Mouse (Mus musculus) CH12.LX (cell line): Measurements from ENCODE around the gene Dpf1. TPM values are rescaled to one million over a fixed set of nuclear protein-coding genes. Genes with fewer than 3 reads are reported as not detected.

Experiments
- DNase-seq: peaks from one replicate; pipeline ENCODE4 v3.0.0-alpha.2; 2013; ENCODE audit errors: extremely low read depth
- H3K27ac ChIP-seq: 2 replicates; pipeline ENCODE4 v1.5.1; 2012; ENCODE audit warnings: low read depth, mild to moderate bottlenecking, control low read depth, moderate library complexity; ENCODE audit not compliant: insufficient read depth
- H3K27me3 ChIP-seq: replicated peaks from 2 replicates; pipeline ENCODE3; 2012; ENCODE audit warnings: inconsistent platforms
- H3K36me3 ChIP-seq, 2 experiments: replicated peaks in 1 of 2; 2 replicates each; pipeline versions ENCODE3 to v1.6.1; 2012; ENCODE audit warnings: inconsistent platforms in 1 of 2, low read length in 1 of 2, mild to moderate bottlenecking in 1 of 2, mixed read lengths in 1 of 2, moderate library complexity in 1 of 2; ENCODE audit not compliant: control insufficient read depth in 1 of 2, insufficient read depth in 1 of 2
- H3K4me1 ChIP-seq, 2 experiments: 2 replicates each; pipeline ENCODE4 v1.6.1; 2012; ENCODE audit warnings: inconsistent platforms in 1 of 2, moderate library complexity in 1 of 2; ENCODE audit not compliant: insufficient read depth in 2 of 2, control insufficient read depth in 1 of 2
- H3K4me2 ChIP-seq: 2 replicates; pipeline ENCODE4 v1.6.1; 2012; ENCODE audit warnings: low read depth, mild to moderate bottlenecking, control low read depth; ENCODE audit not compliant: poor library complexity, insufficient read depth, severe bottlenecking
- H3K4me3 ChIP-seq, 3 experiments: fragments of 150-350 bp in 1 of 3; sonication (generic) in 1 of 3; replicated peaks in 1 of 3; 2 replicates each; pipeline versions ENCODE3 to v1.5.1; 2011 to 2012; ENCODE audit warnings: low read depth in 2 of 3, low read length in 2 of 3, mild to moderate bottlenecking in 2 of 3, moderate library complexity in 2 of 3, control low read depth in 1 of 3, improper control_type of control experiment in 1 of 3, inconsistent platforms in 1 of 3, mixed read lengths in 1 of 3; ENCODE audit not compliant: poor library complexity in 1 of 3
- H3K79me2 ChIP-seq: replicated peaks from 2 replicates; pipeline ENCODE4 v1.6.1; 2012; ENCODE audit warnings: mild to moderate bottlenecking, moderate library complexity; ENCODE audit not compliant: control insufficient read depth, poor library complexity, insufficient read depth, severe bottlenecking; ENCODE audit errors: extremely low read depth
- H3K9ac ChIP-seq: 2 replicates; pipeline ENCODE4 v1.6.1; 2012; ENCODE audit warnings: low read depth, mild to moderate bottlenecking, control low read depth, moderate library complexity; ENCODE audit not compliant: insufficient read depth
- H3K9me3 ChIP-seq: replicated peaks from 2 replicates; pipeline ENCODE3; 2012; ENCODE audit warnings: low read length, inconsistent platforms, mixed read lengths
- BHLHE40 ChIP-seq: IDR thresholded peaks from 2 replicates; pipeline ENCODE4 v1.6.1; 2011; ENCODE audit warnings: mild to moderate bottlenecking, low read depth, low read length, improper control_type of control experiment
- CHD1 ChIP-seq: IDR thresholded peaks from 2 replicates; pipeline ENCODE4 v1.6.1; 2012; ENCODE audit warnings: low read depth, low read length, improper control_type of control experiment, inconsistent platforms
- CTCF ChIP-seq, 2 experiments: IDR thresholded peaks in 1 of 2; conservative IDR thresholded peaks in 1 of 2; 2 replicates each; pipeline ENCODE4 v1.5.1; 2011 to 2012; ENCODE audit warnings: low read depth in 2 of 2, low read length in 2 of 2, improper control_type of control experiment in 1 of 2, inconsistent platforms in 1 of 2, mild to moderate bottlenecking in 1 of 2, moderate library complexity in 1 of 2
- ETS1 ChIP-seq: conservative IDR thresholded peaks from 2 replicates; pipeline ENCODE4 v1.6.1; 2012; ENCODE audit warnings: low read depth, mild to moderate bottlenecking, inconsistent platforms, low read length, improper control_type of control experiment, moderate library complexity
- HCFC1 ChIP-seq: IDR thresholded peaks from 2 replicates; pipeline ENCODE4 v1.6.1; 2012; ENCODE audit warnings: low read depth, mild to moderate bottlenecking, inconsistent platforms, low read length, improper control_type of control experiment
- KAT2A ChIP-seq: IDR thresholded peaks from 2 replicates; pipeline ENCODE4 v1.6.1; 2012; ENCODE audit warnings: low read length, improper control_type of control experiment, inconsistent platforms; ENCODE audit not compliant: insufficient replicate concordance
- MAZ ChIP-seq: IDR thresholded peaks from 2 replicates; pipeline ENCODE4 v1.6.1; 2012; ENCODE audit warnings: low read depth, mild to moderate bottlenecking, inconsistent platforms, low read length, improper control_type of control experiment, moderate library complexity
- MEF2A ChIP-seq: IDR thresholded peaks from 2 replicates; pipeline ENCODE4 v1.6.1; 2014; ENCODE audit warnings: low read depth, mild to moderate bottlenecking, inconsistent platforms, low read length, improper control_type of control experiment, borderline replicate concordance
- MXI1 ChIP-seq: IDR thresholded peaks from 2 replicates; pipeline ENCODE4 v1.6.1; 2011; ENCODE audit warnings: mild to moderate bottlenecking, low read depth, low read length, improper control_type of control experiment
- NELFE ChIP-seq: IDR thresholded peaks from 2 replicates; pipeline ENCODE4 v1.6.1; 2011; ENCODE audit warnings: low read depth, low read length, improper control_type of control experiment
- NRF1 ChIP-seq: IDR thresholded peaks from 2 replicates; pipeline ENCODE4 v1.6.1; 2014; ENCODE audit warnings: low read depth, mild to moderate bottlenecking, inconsistent platforms, low read length, improper control_type of control experiment, moderate library complexity
- PAX5 ChIP-seq: IDR thresholded peaks from 2 replicates; pipeline ENCODE4 v1.6.1; 2012; ENCODE audit warnings: low read length, inconsistent platforms, mixed read lengths
- RAD21 ChIP-seq: IDR thresholded peaks from 2 replicates; pipeline ENCODE4 v1.6.1; 2011; ENCODE audit warnings: low read depth, mild to moderate bottlenecking, low read length, improper control_type of control experiment, moderate library complexity
- SIN3A ChIP-seq: IDR thresholded peaks from 2 replicates; pipeline ENCODE4 v1.6.1; 2012; ENCODE audit warnings: low read length, improper control_type of control experiment, inconsistent platforms
- SMC3 ChIP-seq: IDR thresholded peaks from 2 replicates; pipeline ENCODE4 v1.6.1; 2011; ENCODE audit warnings: low read depth, low read length, improper control_type of control experiment
- TCF12 ChIP-seq: IDR thresholded peaks from 2 replicates; pipeline ENCODE4 v1.6.1; 2014; ENCODE audit warnings: low read depth, mild to moderate bottlenecking, inconsistent platforms, low read length, improper control_type of control experiment
- ZMIZ1 ChIP-seq: IDR thresholded peaks from 2 replicates; pipeline ENCODE4 v1.6.1; 2012; ENCODE audit warnings: low read depth, mild to moderate bottlenecking, inconsistent platforms, low read length, improper control_type of control experiment
- dilution Hi-C: fragments of 300-500 bp; cut with MboI; formaldehyde crosslinking; loops from 2 replicates; pipeline ENCODE4 v1.14.3; 2020; ENCODE audit warnings: low sequenced_read_pairs; ENCODE audit not compliant: extremely low pct_unique_long_range_greater_than_20kb, extremely low pct_ligation_motif_present
- in situ Hi-C: fragments of 300-500 bp; cut with MboI; formaldehyde crosslinking; loops from 3 replicates; pipeline ENCODE4 v1.14.3; 2019; ENCODE audit warnings: low sequenced_read_pairs, low pct_ligation_motif_present, low pct_unique_long_range_greater_than_20kb, mixed read lengths
- polyA plus RNA-seq: library from polyadenylated mRNA; unstranded; fragments of >175 nt; gene quantifications from 2 replicates; pipeline ENCODE4 v1.2.1, GENCODE M21; 2012; ENCODE audit warnings: low read depth; ENCODE audit not compliant: insufficient read length
- total RNA-seq, 2 experiments: library from RNA; depleted of rRNA; stranded (reverse); fragments of 300-350 nt in 1 of 2; fragments of >200 nt in 1 of 2; gene quantifications; 2 replicates each; pipeline ENCODE4 v1.2.3; 2012 to 2014

Dpf1 gene
- total and polyA plus RNA-seq, 3 experiments, result 0.38 to 3.0 (median 0.97) TPM

DNA sequence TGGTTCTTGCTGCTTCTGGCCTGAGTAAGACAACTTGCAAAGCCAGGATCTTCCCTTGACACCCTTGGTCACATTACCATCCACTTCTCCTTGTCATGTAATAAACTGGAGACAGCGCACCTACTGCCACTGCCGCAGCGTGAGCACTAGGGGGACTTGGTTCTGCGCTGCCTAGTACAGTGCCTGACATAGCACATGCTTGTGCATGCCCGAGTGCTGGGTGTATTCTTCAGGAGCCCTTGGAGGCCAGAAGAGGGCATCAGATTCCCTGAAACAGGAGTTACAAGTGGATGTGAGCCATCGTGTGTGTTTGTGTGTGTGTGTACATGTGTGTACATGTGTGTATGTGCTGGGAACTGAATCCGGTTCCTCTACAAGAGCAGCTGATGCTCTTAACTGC lies 16.3 kb upstream of the Dpf1 start:
- no peak overlapping the region for H3K9ac ChIP-seq
- no peak for TF ChIP-seq ETS1
- no peak for TF ChIP-seq MXI1
- peak in 1 of 2 experiments; percentile 34; a peak in 2 of 4 replicates for TF ChIP-seq CTCF (conservative IDR thresholded peaks at IDR 0.05 in 1 of 2, IDR thresholded peaks at IDR 0.05 in 1 of 2; ENCODE audit: low read depth in 2 of 2, low read length in 2 of 2)
- TF ChIP-seq, all 38 proteins: peak for 1
- H3K27ac ChIP-seq, result no peak overlapping the region
- H3K79me2 ChIP-seq, result no peaks in the 10 kb centered on the region
- no peaks in the 10 kb centered on the region for H3K9me3 ChIP-seq
- no peak for DNase-seq
- H3K4me2 ChIP-seq, result no peak overlapping the region
- in situ Hi-C loops, result no loop called here
- no peak overlapping the region for H3K4me3 ChIP-seq
- H3K4me1 ChIP-seq, result peaks cover 0 to 18% of the 10 kb centered on the region in 2 experiments; a peak in 2 of 4 replicates
- dilution Hi-C loops, result no loop called here
- peaks cover 43% of the 10 kb centered on the region for H3K27me3 ChIP-seq
- H3K36me3 ChIP-seq, result no peaks in the 10 kb centered on the region

DNA sequence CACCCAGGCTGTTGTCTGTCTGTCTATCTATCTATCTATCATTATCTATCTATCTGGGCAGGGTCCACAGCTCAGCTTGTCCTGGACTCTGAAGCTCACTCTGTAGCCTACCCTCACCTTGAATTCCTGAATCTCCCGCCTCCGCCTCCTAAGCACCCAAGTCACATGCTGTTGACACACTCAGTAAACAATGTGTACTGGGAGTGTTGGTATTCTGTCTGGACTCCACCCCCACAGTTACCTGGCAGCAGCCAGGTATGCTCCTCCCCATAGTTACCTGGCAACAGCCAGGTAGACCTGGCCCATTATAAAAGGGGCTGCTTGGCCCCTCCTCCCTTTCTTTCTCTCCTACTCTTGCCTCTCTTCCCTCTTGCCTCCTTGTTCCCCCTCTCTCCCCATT lies 15.7 kb upstream of the Dpf1 start:
- Histone ChIP-seq H3K27ac (no peak overlapping the region), H3K27me3 (peaks cover 43% of the 10 kb centered on the region), H3K9me3 (no peaks in the 10 kb centered on the region), H3K4me1 (peaks cover 0 to 24% of the 10 kb centered on the region in 2 experiments; a peak in 2 of 4 replicates), H3K36me3 (no peaks in the 10 kb centered on the region), H3K4me2 (no peak overlapping the region), H3K79me2 (no peaks in the 10 kb centered on the region), H3K9ac (no peak overlapping the region), H3K4me3 (no peak overlapping the region)
- TF ChIP-seq SIN3A, result no peak
- TF ChIP-seq ZMIZ1, result no peak
- TF ChIP-seq KAT2A, result no peak
- no peak for TF ChIP-seq TCF12
- no peak for TF ChIP-seq CHD1
- no peak for TF ChIP-seq NELFE
- TF ChIP-seq HCFC1, result no peak
- dilution Hi-C loops, result no loop called here
- in situ Hi-C loops, result no loop called here
- DNase-seq, result no peak

DNA sequence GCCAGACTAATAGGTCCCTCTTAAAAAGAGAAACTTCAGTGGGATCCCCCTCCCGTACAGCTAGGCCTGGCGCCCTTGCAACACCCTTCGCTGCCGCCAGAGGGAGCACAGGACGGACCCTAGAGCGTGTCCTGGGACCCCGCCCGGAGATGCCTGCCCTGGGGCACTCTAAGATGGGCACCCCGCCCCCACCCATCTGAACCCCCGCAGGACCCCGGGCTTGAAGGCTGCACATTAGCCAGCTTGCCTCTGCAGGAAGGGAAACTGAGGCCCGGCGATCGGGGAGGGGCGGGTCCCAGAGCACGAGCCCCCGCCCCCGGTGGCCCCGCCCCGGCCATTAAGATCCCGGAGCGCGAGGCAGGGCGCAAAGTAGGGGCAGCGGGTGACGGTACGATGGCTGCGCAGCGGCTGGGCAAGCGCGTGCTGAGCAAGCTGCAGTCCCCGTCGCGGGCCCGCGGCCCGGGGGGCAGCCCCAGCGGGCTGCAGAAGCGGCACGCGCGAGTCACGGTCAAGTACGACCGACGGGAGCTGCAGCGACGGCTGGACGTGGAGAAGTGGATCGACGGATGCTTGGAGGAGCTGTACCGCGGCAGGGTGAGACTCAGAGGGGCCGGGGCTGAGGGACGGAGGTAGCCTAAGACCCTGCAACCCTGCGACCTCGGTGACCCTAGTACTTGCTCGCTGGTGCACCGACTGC lies 14.7 kb upstream of the Dpf1 start, which contains the start of gene Ppp1r14a:
Gene Ppp1r14a, plus strand, starts transcription at position 367 of the 697 bp plus-strand sequence.
- Histone ChIP-seq H3K4me2 (peak within 1 kb of the TSS; percentile 47), H3K9me3 (no peaks in the 10 kb centered on the region), H3K79me2 (no peaks in the 10 kb centered on the region), H3K27ac (no peak within 1 kb of the TSS), H3K4me1 (peaks cover 2 to 34% of the 10 kb centered on the region in 2 experiments), H3K4me3 (peak within 1 kb of the TSS in 2 of 3 experiments; percentile 46 to 48), H3K9ac (no peak within 1 kb of the TSS), H3K27me3 (peaks cover 40% of the 10 kb centered on the region), H3K36me3 (no peaks in the 10 kb centered on the region)
- DNase-seq, result peak; percentile 49
- dilution Hi-C loops (no loop called here), in situ Hi-C loops (no loop called here)
- TF ChIP-seq SMC3 (peak; percentile 57), BHLHE40 (peak; percentile 60), RAD21 (peak; percentile 12), MEF2A (no peak), PAX5 (no peak), MAZ (0 out of 2 replicates have a peak, but pooled peaks have one; percentile 33), NRF1 (peak; percentile 42; the same call in 1 of the 2 replicates), CTCF (conservative IDR thresholded peaks at IDR 0.05 in 1 of 2, IDR thresholded peaks at IDR 0.05 in 1 of 2; ENCODE audit: low read depth in 2 of 2, low read length in 2 of 2) (peak; percentile 53 to 72)
